Mouse (Mus musculus): ENCODE data around the gene Usp21.
"Not testable (repeated sequence)": the region's sequence is repeated elsewhere in the genome, so short reads cannot be mapped to it uniquely, and the experiment has no call there.

The Usp21 gene

GRCm38 (mm10) chr1:171287136-171288081, at the start of gene Usp21:
Gene Usp21, minus strand, starts transcription at chr1:171287991.
- peak; percentile 91 for DNase-seq (ENCODE audit: low spot score)

GRCm38 (mm10) chr1:171330216-171330560, 42.4 kb upstream of the Usp21 start:
- DNase-seq (ENCODE audit: low spot score) = no peak

GRCm38 (mm10) chr1:171329433-171330215, 41.8 kb upstream of the Usp21 start:
- DNase-seq (ENCODE audit: low spot score) = peak; percentile 29

- peak; percentile 78 for DNase-seq (ENCODE audit: low spot score)
Measured at GRCm38 (mm10) chr1:171328839-171329432, 41.1 kb upstream of the Usp21 start, which contains the start of gene Dedd. Gene Dedd, plus strand, starts transcription at chr1:171329145.

GRCm38 (mm10) chr1:171328244-171328643, 40.5 kb upstream of the Usp21 start:
- DNase-seq (ENCODE audit: low spot score) = no peak

GRCm38 (mm10) chr1:171326588-171326987, 38.8 kb upstream of the Usp21 start:
- DNase-seq (ENCODE audit: low spot score) = not testable (repeated sequence)

- DNase-seq (ENCODE audit: low spot score) = no peak
Measured at GRCm38 (mm10) chr1:171325571-171325970, 37.8 kb upstream of the Usp21 start.

- no peak for DNase-seq (ENCODE audit: low spot score)
Measured at GRCm38 (mm10) chr1:171322012-171322411, 34.2 kb upstream of the Usp21 start.

GRCm38 (mm10) chr1:171321415-171321814, 33.6 kb upstream of the Usp21 start:
- DNase-seq (ENCODE audit: low spot score) = no peak

- no peak for DNase-seq (ENCODE audit: low spot score)
Measured at GRCm38 (mm10) chr1:171320151-171320550, 32.4 kb upstream of the Usp21 start.

- no peak for DNase-seq (ENCODE audit: low spot score)
Measured at GRCm38 (mm10) chr1:171319748-171320147, 32.0 kb upstream of the Usp21 start.

- DNase-seq (ENCODE audit: low spot score) = no peak
Measured at GRCm38 (mm10) chr1:171309321-171309720, 21.5 kb upstream of the Usp21 start.

- not testable (repeated sequence) for DNase-seq (ENCODE audit: low spot score)
Measured at GRCm38 (mm10) chr1:171306157-171306556, 18.4 kb upstream of the Usp21 start.

GRCm38 (mm10) chr1:171298226-171298625, 10.4 kb upstream of the Usp21 start:
- no peak for DNase-seq (ENCODE audit: low spot score)

GRCm38 (mm10) chr1:171295063-171295402, 7.2 kb upstream of the Usp21 start:
- no peak for DNase-seq (ENCODE audit: low spot score)

GRCm38 (mm10) chr1:171294298-171295062, 6.7 kb upstream of the Usp21 start, which contains the start of gene Ufc1:
Gene Ufc1, minus strand, starts transcription at chr1:171295024.
- DNase-seq (ENCODE audit: low spot score) = peak; percentile 74

- no peak for DNase-seq (ENCODE audit: low spot score)
Measured at GRCm38 (mm10) chr1:171293906-171294297, 6.1 kb upstream of the Usp21 start.

GRCm38 (mm10) chr1:171293351-171293750, 5.6 kb upstream of the Usp21 start:
- no peak for DNase-seq (ENCODE audit: low spot score)

GRCm38 (mm10) chr1:171288328-171288727, 537 bp upstream of the Usp21 start:
- DNase-seq (ENCODE audit: low spot score) = no peak

GRCm38 (mm10) chr1:171286517-171286916, 1.3 kb downstream of the Usp21 start:
- DNase-seq (ENCODE audit: low spot score) = no peak

GRCm38 (mm10) chr1:171285096-171285892, 2.5 kb downstream of the Usp21 start:
- DNase-seq (ENCODE audit: low spot score) = no peak

Data from ovary, postnatal 14 days (tissue).